Comparison of ENCODE assay signal across 34 mouse cellular contexts in the genomic region with DNA sequence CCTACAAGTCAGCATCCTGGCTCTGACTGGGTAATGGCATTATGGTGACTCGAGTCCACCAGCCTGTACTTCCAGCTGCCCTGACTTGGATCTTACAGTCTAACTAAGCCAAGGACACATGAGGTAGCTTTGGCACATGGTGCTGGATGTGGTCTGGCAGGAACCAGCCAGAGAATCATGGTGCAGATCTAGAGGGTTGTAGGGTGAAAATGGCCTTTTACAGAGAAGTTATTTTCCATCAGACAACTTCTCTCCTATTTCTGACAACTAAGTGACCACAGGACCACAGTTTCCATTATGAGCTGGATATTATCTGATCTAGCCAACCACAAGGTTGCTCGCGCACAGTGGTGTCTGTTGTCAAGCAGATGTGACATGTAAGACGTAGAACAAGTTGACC. TPM values are rescaled to one million over a fixed set of nuclear protein-coding genes. Genes with fewer than 3 reads are reported as not detected.
DNase-seq lines count a peak whose midpoint lies in the region; ATAC-seq and TF ChIP-seq lines count a peak whose summit lies in the region.
"Had no signal": no experiment of that assay in that cellular context is flagged by ENCODE, and none has a peak within 500 bp of the region (broad histone marks: within the 10 kb centered on the region; RNA-seq: fewer than 3 reads in every experiment).

No protein-coding gene starts in this region.

- no peak for TF ChIP-seq POLR2A in CH12.LX (IDR thresholded peaks at IDR 0.05; ENCODE audit: low read depth, low read length)

- no peak for TF ChIP-seq RAD21 in CH12.LX (IDR thresholded peaks at IDR 0.05; ENCODE audit: low read depth, low read length)

- H3K36me3 ChIP-seq in CH12.LX (replicated peaks in 1 of 2; ENCODE audit: control insufficient read depth in 1 of 2, insufficient read depth in 1 of 2, low read length in 1 of 2): peaks cover 17 to 37% of the 10 kb centered on the region in 2 experiments

- H3K9ac ChIP-seq in CH12.LX (ENCODE audit: insufficient read depth, low read depth): no peak overlapping the region
- H3K9ac ChIP-seq: forebrain, embryonic 15.5 days; liver, embryonic 14.5 days; neural tube, embryonic 15.5 days had no signal

- no peaks in the 10 kb centered on the region for H3K27me3 ChIP-seq in CH12.LX (replicated peaks)

- TF ChIP-seq EP300 in CH12.LX (IDR thresholded peaks at IDR 0.05; ENCODE audit: low read length): peak; percentile 25; the same call in 1 of the 2 replicates

- no peak overlapping the region for H3K27ac ChIP-seq in CH12.LX (ENCODE audit: insufficient read depth, low read depth)
- H3K27ac ChIP-seq: forebrain, embryonic 15.5 days; gastrocnemius, adult 2 months; liver, embryonic 14.5 days; neural tube, embryonic 15.5 days had no signal

- in situ Hi-C loops in CH12.LX (cut with MboI; ENCODE audit: low pct_ligation_motif_present, low pct_unique_long_range_greater_than_20kb, low sequenced_read_pairs): no loop called here

- TF ChIP-seq CTCF in CH12.LX (conservative IDR thresholded peaks at IDR 0.05 in 1 of 2, IDR thresholded peaks at IDR 0.05 in 1 of 2; ENCODE audit: low read depth in 2 of 2, low read length in 2 of 2): no peak

- dilution Hi-C loops in CH12.LX (cut with MboI; ENCODE audit: extremely low pct_ligation_motif_present, extremely low pct_unique_long_range_greater_than_20kb, low sequenced_read_pairs): no loop called here

- no peaks in the 10 kb centered on the region for H3K79me2 ChIP-seq in CH12.LX (replicated peaks; ENCODE audit: control insufficient read depth, extremely low read depth, insufficient read depth, poor library complexity, severe bottlenecking)

- peaks cover 2 to 5% of the 10 kb centered on the region in 2 experiments; a peak in 1 of 4 replicates for H3K4me1 ChIP-seq in CH12.LX (ENCODE audit: control insufficient read depth in 1 of 2, insufficient read depth in 2 of 2)

- H3K4me2 ChIP-seq in CH12.LX (ENCODE audit: insufficient read depth, low read depth, poor library complexity, severe bottlenecking): no peak overlapping the region
- H3K4me2 ChIP-seq: forebrain, embryonic 15.5 days; neural tube, embryonic 15.5 days had no signal

- no peaks in the 10 kb centered on the region for H3K9me3 ChIP-seq in CH12.LX (replicated peaks; ENCODE audit: low read length)
- H3K9me3 ChIP-seq: forebrain, embryonic 15.5 days; neural tube, embryonic 15.5 days had no signal

- DNase-seq in CD4-positive helper T cell, adult 2 months (ENCODE audit: low read depth, low spot score): peak; percentile 48
- DNase-seq in CH12.LX (ENCODE audit: extremely low read depth): no peak
- peak; percentile 44 for DNase-seq in induced T-regulatory cell, adult 2 months (ENCODE audit: low read depth)
- no peak for DNase-seq in T-cell, adult 2 months (ENCODE audit: low spot score)
- DNase-seq in urinary bladder, adult 18-20 months (ENCODE audit: low spot score in 2 of 2): no peak
- DNase-seq: adrenal gland, adult 2 months; adrenal gland, postnatal 36 days; cerebellum, adult 18-20 months; cerebellum, postnatal 14 days; gastrocnemius, adult 2 months; gastrocnemius, postnatal 36 days; heart, postnatal 14 days; kidney, adult 11 months; kidney, postnatal 14 days; layer of hippocampus, adult 9-11 months; liver; lung, adult 2 months; lung, postnatal 14 days; midbrain, embryonic 14.5 days; thymus, adult 2 months; thymus, postnatal 4 days had no signal

- 0 out of 2 replicates have a peak, but pooled peaks have one; percentile 10 for ATAC-seq in megakaryocyte-erythroid progenitor cell, adult 5-6 weeks (replicated peaks; ENCODE audit: low FRiP score, low TSS enrichment, poor library complexity, severe bottlenecking)
- ATAC-seq: activated CD4-positive, CD25-positive, alpha-beta regulatory T cell, adult 4 months; forebrain, embryonic 15.5 days; hindbrain, embryonic 16.5 days had no signal

- no peak overlapping the region for H3K4me3 ChIP-seq in CH12.LX (replicated peaks in 1 of 3; ENCODE audit: low read depth in 2 of 3, low read length in 2 of 3, poor library complexity in 1 of 3)
- H3K4me3 ChIP-seq: forebrain, embryonic 15.5 days; gastrocnemius, adult 2 months; neural tube, embryonic 15.5 days had no signal

TF ChIP-seq in CH12.LX, 34 proteins besides CTCF, POLR2A, EP300 and RAD21:
- TF ChIP-seq TCF12 (IDR thresholded peaks at IDR 0.05; ENCODE audit: low read depth, low read length) (no peak), MEF2A (IDR thresholded peaks at IDR 0.05; ENCODE audit: borderline replicate concordance, low read depth, low read length) (no peak), GABPA (IDR thresholded peaks at IDR 0.05; ENCODE audit: insufficient replicate concordance, low read depth, low read length) (no peak), USF2 (conservative IDR thresholded peaks at IDR 0.05; ENCODE audit: low read depth, low read length) (no peak), ZNF384 (IDR thresholded peaks at IDR 0.05; ENCODE audit: low read depth, low read length) (no peak), ETS1 (conservative IDR thresholded peaks at IDR 0.05; ENCODE audit: low read depth, low read length) (no peak), USF1 (IDR thresholded peaks at IDR 0.05; ENCODE audit: low read depth, low read length) (no peak), MAX (IDR thresholded peaks at IDR 0.05; ENCODE audit: low read length) (no peak), KAT2A (IDR thresholded peaks at IDR 0.05; ENCODE audit: insufficient replicate concordance, low read length) (no peak), RCOR1 (conservative IDR thresholded peaks at IDR 0.05; ENCODE audit: low read depth, low read length) (no peak), ZC3H11A (IDR thresholded peaks at IDR 0.05; ENCODE audit: low read depth, low read length) (no peak), MXI1 (IDR thresholded peaks at IDR 0.05; ENCODE audit: low read depth, low read length) (no peak), NELFE (IDR thresholded peaks at IDR 0.05; ENCODE audit: low read depth, low read length) (no peak), E2F4 (IDR thresholded peaks at IDR 0.05; ENCODE audit: insufficient replicate concordance, low read depth, low read length) (no peak), CHD2 (IDR thresholded peaks at IDR 0.05; ENCODE audit: low read length) (no peak), ZKSCAN1 (IDR thresholded peaks at IDR 0.05; ENCODE audit: borderline replicate concordance, low read depth, low read length) (no peak), ELF1 (IDR thresholded peaks at IDR 0.05; ENCODE audit: low read depth, low read length) (no peak)

RNA-seq across cellular contexts. Expression of gene Otop1, which starts 1.9 kb away (rescaled TPM):
- total RNA-seq in CH12.LX (2012; rRNA removed) (not detected in 2 replicates), CH12.LX (2014; rRNA removed) (not detected in 2 replicates)
- polyA plus RNA-seq in CH12.LX (2012; ENCODE audit: insufficient read length, low read depth): not detected in 2 replicates
- total RNA-seq in megakaryocyte-erythroid progenitor cell, adult 5-6 weeks (2014; fragmentation: Nextera tagmentation): not detected in 2 replicates
- total RNA-seq in megakaryocyte-erythroid progenitor cell, adult 5-6 weeks (2017): not detected in 2 replicates
- total RNA-seq: left cerebral cortex, adult 18-20 months; left cerebral cortex, postnatal 14 days had no signal
- polyA plus RNA-seq: activated CD4-positive, CD25-positive, alpha-beta regulatory T cell, adult 4 months; forebrain, embryonic 15.5 days; heart, embryonic 14.5 days; hindbrain, embryonic 11.5 days; hindbrain, embryonic 16.5 days; kidney, embryonic 14.5 days; liver, embryonic 14.5 days; midbrain, embryonic 14.5 days had no signal

RNA-seq across cellular contexts. Expression of gene Tmem128, which starts 13.8 kb away (rescaled TPM):
- total RNA-seq in CH12.LX (2012; rRNA removed): 64.1 and 65.1 TPM in 2 replicates
- 109 and 113 TPM in 2 replicates for total RNA-seq in CH12.LX (2014; rRNA removed)
- polyA plus RNA-seq in CH12.LX (2012; ENCODE audit: insufficient read length, low read depth): 40.4 and 43.5 TPM in 2 replicates
- total RNA-seq in megakaryocyte-erythroid progenitor cell, adult 5-6 weeks (2014; fragmentation: Nextera tagmentation): 35.4 and 43.3 TPM in 2 replicates
- 16.2 and 28.8 TPM in 2 replicates for total RNA-seq in megakaryocyte-erythroid progenitor cell, adult 5-6 weeks (2017)

RNA-seq across cellular contexts. Expression of gene Drd5, which starts 45.3 kb away (rescaled TPM):
- total RNA-seq in CH12.LX (2012; rRNA removed) (not detected in 2 replicates), CH12.LX (2014; rRNA removed) (not detected in 2 replicates)
- not detected in 2 replicates for polyA plus RNA-seq in CH12.LX (2012; ENCODE audit: insufficient read length, low read depth)
- total RNA-seq in megakaryocyte-erythroid progenitor cell, adult 5-6 weeks (2014; fragmentation: Nextera tagmentation): not detected in 2 replicates
- not detected in 2 replicates for total RNA-seq in megakaryocyte-erythroid progenitor cell, adult 5-6 weeks (2017)
- total RNA-seq: adrenal gland, adult 2 months; adrenal gland, postnatal 36 days; gastrocnemius, adult 2 months; gastrocnemius, postnatal 36 days; heart, postnatal 14 days had no signal
- polyA plus RNA-seq: activated CD4-positive, CD25-positive, alpha-beta regulatory T cell, adult 4 months; adrenal gland, adult 2 months; C2C12; heart, embryonic 14.5 days; hindbrain, embryonic 11.5 days; kidney, embryonic 14.5 days; limb, embryonic 11.5 days; liver, embryonic 14.5 days; lung, adult 2 months had no signal

RNA-seq across cellular contexts. Expression of gene Lyar, which starts 53.6 kb away (rescaled TPM):
- total RNA-seq in CH12.LX (2012; rRNA removed) (134 and 169 TPM in 2 replicates), CH12.LX (2014; rRNA removed) (182 and 195 TPM in 2 replicates)
- polyA plus RNA-seq in CH12.LX (2012; ENCODE audit: insufficient read length, low read depth): 314 and 382 TPM in 2 replicates
- total RNA-seq in megakaryocyte-erythroid progenitor cell, adult 5-6 weeks (2014; fragmentation: Nextera tagmentation): 158 and 198 TPM in 2 replicates
- 267 and 298 TPM in 2 replicates for total RNA-seq in megakaryocyte-erythroid progenitor cell, adult 5-6 weeks (2017)

RNA-seq across cellular contexts. Expression of gene Zbtb49, which starts 53.6 kb away (rescaled TPM):
- 8.2 and 9.1 TPM in 2 replicates for total RNA-seq in CH12.LX (2012; rRNA removed)
- total RNA-seq in CH12.LX (2014; rRNA removed): 4.9 and 6.1 TPM in 2 replicates
- 4.7 and 6.0 TPM in 2 replicates for polyA plus RNA-seq in CH12.LX (2012; ENCODE audit: insufficient read length, low read depth)
- 5.6 and 16.1 TPM in 2 replicates for total RNA-seq in megakaryocyte-erythroid progenitor cell, adult 5-6 weeks (2014; fragmentation: Nextera tagmentation)
- total RNA-seq in megakaryocyte-erythroid progenitor cell, adult 5-6 weeks (2017): 6.8 and 13.5 TPM in 2 replicates

Comparison
In these comparisons a context has a peak if more than half of its experiments do, and no peak if none do; other contexts are left out.
1. DNase-seq: peak in CD4-positive helper T cell, adult 2 months (single experiment) and induced T-regulatory cell, adult 2 months (single experiment); none in CH12.LX (single experiment), T-cell, adult 2 months (single experiment) and urinary bladder, adult 18-20 months (0 of 2).